Mouse (Mus musculus): ENCODE data around the gene Ccl6. TPM values are rescaled to one million over a fixed set of nuclear protein-coding genes. Genes with fewer than 3 reads are reported as not detected.

Gene Ccl6
- total and polyA plus RNA-seq, 2 experiments = 3.3 to 14.1 TPM

GRCm38 (mm10) chr11:83623586-83623985 is 30.7 kb upstream of the Ccl6 start:
- 81% methylated on average over 3 of the region's 3 CpGs for WGBS
- Histone ChIP-seq H3K36me3 (ENCODE audit: control insufficient read depth, insufficient read depth, low read length) (no peaks in the 10 kb centered on the region), H3K4me1 (ENCODE audit: control insufficient read depth, insufficient read depth, low read length) (no peaks in the 10 kb centered on the region), H3K9ac (ENCODE audit: low read depth, low read length) (no peak overlapping the region), H3K27ac (replicated peaks; ENCODE audit: insufficient read depth, low read depth, low read length) (no peak overlapping the region), H3K79me2 (ENCODE audit: control insufficient read depth, insufficient read depth, low read length) (no peaks in the 10 kb centered on the region), H3K4me3 (ENCODE audit: insufficient read depth, low read depth, low read length) (no peak overlapping the region), H3K27me3 (ENCODE audit: control insufficient read depth, insufficient read depth, low read length) (no peaks in the 10 kb centered on the region)
- TF ChIP-seq POLR2A (IDR thresholded peaks at IDR 0.05; ENCODE audit: extremely low read depth, insufficient read depth, low read length) = no peak
- no peak for TF ChIP-seq CTCF (IDR thresholded peaks at IDR 0.05; ENCODE audit: low read depth, low read length)
- DNase-seq (ENCODE audit: extremely low read depth, low read depth, low spot score) = no peak

GRCm38 (mm10) chr11:83619037-83619436 is 26.1 kb upstream of the Ccl6 start:
- Histone ChIP-seq H3K27ac (replicated peaks; ENCODE audit: insufficient read depth, low read depth, low read length) (no peak overlapping the region), H3K27me3 (ENCODE audit: control insufficient read depth, insufficient read depth, low read length) (no peaks in the 10 kb centered on the region), H3K4me1 (ENCODE audit: control insufficient read depth, insufficient read depth, low read length) (no peaks in the 10 kb centered on the region; the same call in 1 of the 2 replicates), H3K79me2 (ENCODE audit: control insufficient read depth, insufficient read depth, low read length) (no peaks in the 10 kb centered on the region), H3K36me3 (ENCODE audit: control insufficient read depth, insufficient read depth, low read length) (no peaks in the 10 kb centered on the region), H3K4me3 (ENCODE audit: insufficient read depth, low read depth, low read length) (no peak overlapping the region), H3K9ac (ENCODE audit: low read depth, low read length) (no peak overlapping the region)
- DNase-seq (ENCODE audit: extremely low read depth, low read depth, low spot score) = no peak
- TF ChIP-seq CTCF (IDR thresholded peaks at IDR 0.05; ENCODE audit: low read depth, low read length) (no peak), POLR2A (IDR thresholded peaks at IDR 0.05; ENCODE audit: extremely low read depth, insufficient read depth, low read length) (no peak)
- 90% methylated on average over 1 of the region's 1 CpGs for WGBS

- no peak overlapping the region for H3K9ac ChIP-seq (ENCODE audit: low read depth, low read length)
- H3K27me3 ChIP-seq (ENCODE audit: control insufficient read depth, insufficient read depth, low read length) = no peaks in the 10 kb centered on the region
- H3K79me2 ChIP-seq (ENCODE audit: control insufficient read depth, insufficient read depth, low read length) = no peaks in the 10 kb centered on the region
- no peak for DNase-seq (ENCODE audit: extremely low read depth, low read depth, low spot score)
- H3K4me3 ChIP-seq (ENCODE audit: insufficient read depth, low read depth, low read length) = no peak overlapping the region
- WGBS = 68% methylated on average over 5 of the region's 5 CpGs
- no peaks in the 10 kb centered on the region; the same call in 1 of the 2 replicates for H3K4me1 ChIP-seq (ENCODE audit: control insufficient read depth, insufficient read depth, low read length)
- TF ChIP-seq POLR2A (IDR thresholded peaks at IDR 0.05; ENCODE audit: extremely low read depth, insufficient read depth, low read length) = no peak
- no peak for TF ChIP-seq CTCF (IDR thresholded peaks at IDR 0.05; ENCODE audit: low read depth, low read length)
- no peak overlapping the region for H3K27ac ChIP-seq (replicated peaks; ENCODE audit: insufficient read depth, low read depth, low read length)
- no peaks in the 10 kb centered on the region for H3K36me3 ChIP-seq (ENCODE audit: control insufficient read depth, insufficient read depth, low read length)
Measured at GRCm38 (mm10) chr11:83618238-83618637, 25.4 kb upstream of the Ccl6 start.

- DNase-seq (ENCODE audit: extremely low read depth, low read depth, low spot score) = no peak
- no peak overlapping the region for H3K9ac ChIP-seq (ENCODE audit: low read depth, low read length)
- H3K36me3 ChIP-seq (ENCODE audit: control insufficient read depth, insufficient read depth, low read length) = no peaks in the 10 kb centered on the region
- 92% methylated on average over 1 of the region's 1 CpGs for WGBS
- no peaks in the 10 kb centered on the region for H3K27me3 ChIP-seq (ENCODE audit: control insufficient read depth, insufficient read depth, low read length)
- no peak overlapping the region for H3K27ac ChIP-seq (replicated peaks; ENCODE audit: insufficient read depth, low read depth, low read length)
- TF ChIP-seq CTCF (IDR thresholded peaks at IDR 0.05; ENCODE audit: low read depth, low read length) (no peak), POLR2A (IDR thresholded peaks at IDR 0.05; ENCODE audit: extremely low read depth, insufficient read depth, low read length) (no peak)
- no peaks in the 10 kb centered on the region for H3K79me2 ChIP-seq (ENCODE audit: control insufficient read depth, insufficient read depth, low read length)
- H3K4me1 ChIP-seq (ENCODE audit: control insufficient read depth, insufficient read depth, low read length) = no peaks in the 10 kb centered on the region; the same call in 1 of the 2 replicates
- no peak overlapping the region for H3K4me3 ChIP-seq (ENCODE audit: insufficient read depth, low read depth, low read length)
Measured at GRCm38 (mm10) chr11:83616586-83616985, 23.7 kb upstream of the Ccl6 start.

- H3K36me3 ChIP-seq (ENCODE audit: control insufficient read depth, insufficient read depth, low read length) = no peaks in the 10 kb centered on the region
- 72% methylated on average over 2 of the region's 2 CpGs for WGBS
- no peaks in the 10 kb centered on the region for H3K79me2 ChIP-seq (ENCODE audit: control insufficient read depth, insufficient read depth, low read length)
- H3K27me3 ChIP-seq (ENCODE audit: control insufficient read depth, insufficient read depth, low read length) = no peaks in the 10 kb centered on the region
- no peak overlapping the region for H3K4me3 ChIP-seq (ENCODE audit: insufficient read depth, low read depth, low read length)
- DNase-seq (ENCODE audit: extremely low read depth, low read depth, low spot score) = no peak
- TF ChIP-seq POLR2A (IDR thresholded peaks at IDR 0.05; ENCODE audit: extremely low read depth, insufficient read depth, low read length) (no peak), CTCF (IDR thresholded peaks at IDR 0.05; ENCODE audit: low read depth, low read length) (no peak)
- no peak overlapping the region for H3K9ac ChIP-seq (ENCODE audit: low read depth, low read length)
- H3K4me1 ChIP-seq (ENCODE audit: control insufficient read depth, insufficient read depth, low read length) = no peaks in the 10 kb centered on the region
- H3K27ac ChIP-seq (replicated peaks; ENCODE audit: insufficient read depth, low read depth, low read length) = no peak overlapping the region
Measured at GRCm38 (mm10) chr11:83610900-83611299, 18.0 kb upstream of the Ccl6 start.

- 64% methylated on average over 1 of the region's 1 CpGs for WGBS
- no peak for TF ChIP-seq CTCF (IDR thresholded peaks at IDR 0.05; ENCODE audit: low read depth, low read length)
- no peak for TF ChIP-seq POLR2A (IDR thresholded peaks at IDR 0.05; ENCODE audit: extremely low read depth, insufficient read depth, low read length)
- Histone ChIP-seq H3K9ac (ENCODE audit: low read depth, low read length) (no peak overlapping the region), H3K36me3 (ENCODE audit: control insufficient read depth, insufficient read depth, low read length) (no peaks in the 10 kb centered on the region), H3K27ac (replicated peaks; ENCODE audit: insufficient read depth, low read depth, low read length) (no peak overlapping the region), H3K4me1 (ENCODE audit: control insufficient read depth, insufficient read depth, low read length) (no peaks in the 10 kb centered on the region), H3K27me3 (ENCODE audit: control insufficient read depth, insufficient read depth, low read length) (no peaks in the 10 kb centered on the region), H3K4me3 (ENCODE audit: insufficient read depth, low read depth, low read length) (no peak overlapping the region), H3K79me2 (ENCODE audit: control insufficient read depth, insufficient read depth, low read length) (no peaks in the 10 kb centered on the region)
- no peak for DNase-seq (ENCODE audit: extremely low read depth, low read depth, low spot score)
Measured at GRCm38 (mm10) chr11:83606396-83606795, 13.5 kb upstream of the Ccl6 start.
